Mouse (Mus musculus) small intestine, adult 2 months (tissue): ENCODE data around the gene Trpm7. TPM values are rescaled to one million over a fixed set of nuclear protein-coding genes. Genes with fewer than 3 reads are reported as not detected.

Source experiments
- H3K27ac ChIP-seq: fragments of 200-500 bp; 2 replicates; pipeline ENCODE4 v1.5.1; 2012; ENCODE audit warnings: low read depth, low read length, control low read depth, inconsistent platforms; ENCODE audit not compliant: insufficient read depth
- H3K27me3 ChIP-seq: fragments of 200-500 bp; 2 replicates; pipeline ENCODE4 v1.6.1; 2012; ENCODE audit warnings: mild to moderate bottlenecking, moderate library complexity, low read length, inconsistent platforms; ENCODE audit not compliant: control insufficient read depth, insufficient read depth
- H3K36me3 ChIP-seq: fragments of 200-500 bp; 2 replicates; pipeline ENCODE4 v1.6.1; 2012; ENCODE audit warnings: mild to moderate bottlenecking, low read length, control low read depth, inconsistent platforms; ENCODE audit not compliant: control insufficient read depth, insufficient read depth
- H3K4me1 ChIP-seq: fragments of 200-500 bp; 2 replicates; pipeline ENCODE4 v1.6.1; 2012; ENCODE audit warnings: low read length, inconsistent platforms, mixed read lengths; ENCODE audit not compliant: control insufficient read depth, insufficient read depth, insufficient read length
- H3K4me3 ChIP-seq: fragments of 200-500 bp; 2 replicates; pipeline ENCODE4 v1.5.1; 2012; ENCODE audit warnings: low read depth, mild to moderate bottlenecking, control low read depth, inconsistent platforms, low read length, moderate library complexity
- CTCF ChIP-seq: fragments of 200-500 bp; IDR thresholded peaks from 2 replicates; pipeline ENCODE4 v1.5.1; 2012; ENCODE audit warnings: low read depth, mild to moderate bottlenecking, control low read depth, inconsistent platforms, low read length, moderate library complexity, mixed read lengths; ENCODE audit not compliant: insufficient replicate concordance, insufficient read length; ENCODE audit errors: extremely low read depth
- POLR2A ChIP-seq: fragments of 200-500 bp; IDR thresholded peaks from 2 replicates; pipeline ENCODE4 v1.6.1; 2012; ENCODE audit warnings: low read depth, mild to moderate bottlenecking, control low read depth, inconsistent platforms, low read length, moderate library complexity
- WGBS: fragments of 180-500 bp; shearing (Covaris S2); methylation state at CpG from one replicate; pipeline ENCODE4 v1.1.7; 2018; 5-methylcytosine and 5-hydroxymethylcytosine counted together
- polyA plus RNA-seq: library from polyadenylated mRNA; depleted of rRNA; stranded (reverse); fragments of >200 nt; gene quantifications from 2 replicates; pipeline ENCODE4 v1.2.3, GENCODE M21; 2012

Gene Trpm7
- polyA plus RNA-seq, 1 experiment: 1.3 TPM

DNA sequence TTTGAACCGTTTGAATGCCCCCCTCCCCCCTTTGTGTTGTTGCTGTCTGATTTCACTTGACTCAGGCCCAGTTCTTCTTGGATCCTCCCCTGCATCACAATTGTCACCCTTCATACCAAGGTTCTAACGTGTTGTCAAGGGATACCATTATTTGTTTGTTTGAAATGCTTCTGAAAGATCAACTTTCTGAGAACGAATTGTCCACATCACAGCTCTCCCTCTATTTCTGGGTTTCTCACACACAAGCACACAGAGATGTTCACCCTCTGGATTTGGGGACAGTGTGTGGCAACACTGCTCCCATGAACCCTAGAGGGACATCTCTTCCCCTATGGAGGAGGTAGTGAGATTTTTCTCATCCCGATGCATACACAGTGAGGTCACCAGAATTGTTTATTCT lies 92.7 kb downstream of the Trpm7 start, which contains the start of gene Usp50:
Usp50 (minus strand) TSS at position 101 of the 400 bp plus-strand sequence.
- Histone ChIP-seq H3K4me3 (no peak within 1 kb of the TSS), H3K4me1 (peaks cover 6% of the 10 kb centered on the region; the same call in 1 of the 2 replicates), H3K36me3 (no peaks in the 10 kb centered on the region), H3K27me3 (no peaks in the 10 kb centered on the region), H3K27ac (no peak within 1 kb of the TSS)
- 73% methylated on average over 4 of the region's 4 CpGs for WGBS
- TF ChIP-seq POLR2A (no peak), CTCF (no peak)

- Histone ChIP-seq H3K36me3 (no peaks in the 10 kb centered on the region), H3K27me3 (no peaks in the 10 kb centered on the region), H3K27ac (no peak overlapping the region), H3K4me1 (no peaks in the 10 kb centered on the region), H3K4me3 (no peak overlapping the region)
- no peak for TF ChIP-seq CTCF
- TF ChIP-seq POLR2A: no peak
- WGBS: 74% methylated on average over 3 of the region's 3 CpGs
Observed at GRCm38 (mm10) chr2:126782433-126782832, 93.6 kb downstream of the Trpm7 start.

GRCm38 (mm10) chr2:126781478-126781877 lies 94.6 kb downstream of the Trpm7 start:
- Histone ChIP-seq H3K27ac (no peak overlapping the region), H3K27me3 (no peaks in the 10 kb centered on the region), H3K4me3 (no peak overlapping the region), H3K4me1 (no peaks in the 10 kb centered on the region), H3K36me3 (no peaks in the 10 kb centered on the region)
- no peak for TF ChIP-seq CTCF
- no peak for TF ChIP-seq POLR2A
- WGBS: 90% methylated on average over 1 of the region's 1 CpGs

DNA sequence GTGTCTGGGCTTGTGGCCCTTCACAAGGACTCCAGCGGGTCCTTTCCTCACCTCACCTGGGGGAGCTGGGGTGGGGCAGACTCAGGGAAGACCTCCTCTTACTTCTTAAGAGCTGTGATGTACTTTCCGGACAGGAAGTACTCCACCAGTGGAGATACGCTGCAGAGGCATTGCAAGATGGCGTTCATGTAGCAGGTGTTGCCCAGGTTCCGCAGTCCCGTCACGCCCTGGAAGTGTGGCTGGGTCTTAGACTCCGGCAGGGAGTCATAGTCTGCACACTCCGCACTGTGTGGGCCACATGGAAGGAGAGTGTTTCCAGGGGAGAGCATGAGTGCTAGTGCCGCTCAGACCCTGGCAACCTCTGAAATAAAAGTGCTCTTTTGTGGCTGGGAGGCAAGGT lies 95.7 kb downstream of the Trpm7 start:
- TF ChIP-seq CTCF (no peak), POLR2A (no peak)
- no peaks in the 10 kb centered on the region for H3K4me1 ChIP-seq
- H3K27ac ChIP-seq: no peak overlapping the region
- WGBS: 89% methylated on average over 10 of the region's 10 CpGs
- no peak overlapping the region for H3K4me3 ChIP-seq
- no peaks in the 10 kb centered on the region for H3K36me3 ChIP-seq
- no peaks in the 10 kb centered on the region for H3K27me3 ChIP-seq

DNA sequence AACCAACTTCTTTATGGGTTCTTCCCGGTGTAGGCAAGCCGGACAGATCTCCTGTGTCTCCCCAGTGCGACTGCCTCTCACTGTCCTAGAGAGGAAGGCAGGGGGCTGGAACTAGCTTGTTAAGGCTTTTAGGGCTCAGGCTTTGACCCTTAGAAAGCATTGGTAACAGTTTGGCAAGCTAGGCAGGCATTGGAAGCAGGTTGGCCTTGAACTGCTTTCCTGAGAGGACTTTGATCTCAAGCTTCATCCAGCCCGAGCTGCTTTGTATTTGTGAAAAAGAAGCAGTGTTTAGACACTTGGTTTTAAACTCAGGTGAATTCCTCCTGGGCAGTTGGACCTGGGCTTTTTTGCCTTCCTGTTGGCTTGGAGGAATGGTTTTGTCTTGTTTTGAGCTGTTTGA lies 97.2 kb downstream of the Trpm7 start:
- TF ChIP-seq CTCF: no peak
- no peak for TF ChIP-seq POLR2A
- H3K4me3 ChIP-seq: no peak overlapping the region
- no peaks in the 10 kb centered on the region for H3K4me1 ChIP-seq
- no peaks in the 10 kb centered on the region for H3K36me3 ChIP-seq
- 74% methylated on average over 4 of the region's 4 CpGs for WGBS
- no peaks in the 10 kb centered on the region for H3K27me3 ChIP-seq
- no peak overlapping the region for H3K27ac ChIP-seq

GRCm38 (mm10) chr2:126776416-126776815 lies 99.6 kb downstream of the Trpm7 start:
- TF ChIP-seq CTCF (no peak), POLR2A (no peak)
- no peaks in the 10 kb centered on the region for H3K36me3 ChIP-seq
- H3K27ac ChIP-seq: no peak overlapping the region
- WGBS: 27% methylated on average over 1 of the region's 1 CpGs
- H3K27me3 ChIP-seq: no peaks in the 10 kb centered on the region
- no peak overlapping the region for H3K4me3 ChIP-seq
- no peaks in the 10 kb centered on the region for H3K4me1 ChIP-seq

DNA sequence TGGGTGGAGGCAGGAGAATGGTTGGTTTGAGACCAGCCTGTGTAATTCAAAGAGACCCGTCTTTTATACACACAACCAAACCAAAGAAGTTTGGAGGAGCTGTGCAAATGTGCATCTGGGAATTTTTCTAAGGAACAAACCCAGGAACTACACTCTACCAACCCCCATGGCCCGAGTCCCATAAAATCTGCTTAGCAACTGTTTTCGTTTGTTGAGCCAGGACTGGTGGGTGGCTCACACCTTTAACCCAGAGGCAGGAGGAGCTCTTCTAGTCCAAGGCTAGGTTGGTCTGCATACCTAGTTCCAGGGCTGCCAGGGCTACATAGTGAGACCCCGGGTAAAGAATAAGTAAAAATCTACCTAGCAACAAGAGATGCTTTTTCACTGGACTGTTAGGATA lies 100.1 kb downstream of the Trpm7 start:
- no peak for TF ChIP-seq CTCF
- TF ChIP-seq POLR2A: no peak
- 49% methylated on average over 4 of the region's 4 CpGs for WGBS
- Histone ChIP-seq H3K27me3 (no peaks in the 10 kb centered on the region), H3K4me3 (no peak overlapping the region), H3K36me3 (no peaks in the 10 kb centered on the region), H3K4me1 (no peaks in the 10 kb centered on the region), H3K27ac (no peak overlapping the region)
